Mouse (Mus musculus) olfactory bulb, adult 2 months (tissue): ENCODE data around the gene Rpusd3.

Source experiments
- CTCF ChIP-seq: fragments of 200-500 bp; IDR thresholded peaks from 2 replicates; pipeline ENCODE4 v1.5.1; 2012; ENCODE audit warnings: low read depth, mild to moderate bottlenecking, low read length, moderate library complexity; ENCODE audit not compliant: insufficient read depth
- POLR2A ChIP-seq: fragments of 200-500 bp; IDR thresholded peaks from 2 replicates; pipeline ENCODE4 v1.6.1; 2012; ENCODE audit warnings: mild to moderate bottlenecking, low read depth, low read length, moderate library complexity; ENCODE audit not compliant: insufficient read depth

GRCm38 (mm10) chr6:113392015-113392386 is 27.1 kb downstream of the Rpusd3 start:
- TF ChIP-seq CTCF (no peak), POLR2A (no peak)
